Mouse (Mus musculus) mesoderm, embryonic 11.5 days (tissue): ENCODE measurements around the gene Mvb12b.

Experiments used
- DNase-seq: peaks from one replicate; pipeline ENCODE4 v3.0.0-alpha.2; 2012; ENCODE audit warnings: low read depth, low spot score

Gene Mvb12b

DNA sequence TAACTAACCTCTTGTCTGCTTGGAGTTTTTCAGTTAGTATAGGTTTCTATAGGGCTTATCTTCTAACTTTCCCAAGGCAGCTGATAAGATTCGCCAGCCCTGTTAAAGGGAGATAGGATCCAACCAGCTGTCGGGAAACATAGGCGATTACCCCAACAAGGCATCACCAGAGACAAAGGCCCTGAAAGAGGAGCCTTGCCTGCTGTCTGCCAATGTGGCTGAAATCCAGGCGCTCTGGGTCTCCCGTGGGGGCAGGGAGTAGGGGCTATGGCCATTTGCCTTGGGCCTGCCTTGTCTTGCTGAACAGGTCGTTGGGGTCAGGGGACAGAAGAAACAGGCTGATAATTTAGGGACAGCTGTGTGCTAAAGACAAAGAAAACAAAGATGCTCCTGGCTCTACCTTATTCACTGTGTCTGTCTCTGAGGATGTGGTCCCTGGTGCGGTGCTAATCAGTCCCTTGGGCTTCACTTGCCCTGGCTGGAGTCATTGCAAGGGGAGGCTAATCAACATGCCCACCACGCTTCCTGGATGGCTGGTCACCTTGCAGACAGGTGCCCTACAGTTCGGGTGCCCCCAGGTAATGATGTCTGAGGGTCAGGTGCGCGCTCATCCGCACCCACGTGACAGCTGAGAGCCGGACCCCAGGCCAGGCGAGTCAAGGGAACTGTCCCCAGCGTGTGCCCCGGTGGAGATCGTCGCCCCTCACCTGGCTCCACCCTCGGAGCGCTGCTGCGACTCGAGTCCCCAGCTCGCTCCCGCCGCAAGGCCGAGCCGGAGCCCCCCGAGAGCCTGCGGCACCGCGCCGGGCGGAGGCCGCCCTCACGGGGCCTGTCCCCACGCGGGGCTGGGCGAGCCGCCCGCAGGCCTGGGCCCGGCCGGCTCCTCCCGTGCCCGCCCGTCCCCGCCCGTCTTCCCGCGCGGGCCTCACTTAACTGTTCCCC, 1.1 kb downstream of the Mvb12b start:
- no peak for DNase-seq

- DNase-seq, result no peak
Observed at GRCm38 (mm10) chr2:33885264-33885651, 2.5 kb downstream of the Mvb12b start.

- DNase-seq, result no peak
Observed at GRCm38 (mm10) chr2:33884623-33885263, 3.0 kb downstream of the Mvb12b start.

- no peak for DNase-seq
Observed at GRCm38 (mm10) chr2:33879223-33879622, 8.5 kb downstream of the Mvb12b start.

DNA sequence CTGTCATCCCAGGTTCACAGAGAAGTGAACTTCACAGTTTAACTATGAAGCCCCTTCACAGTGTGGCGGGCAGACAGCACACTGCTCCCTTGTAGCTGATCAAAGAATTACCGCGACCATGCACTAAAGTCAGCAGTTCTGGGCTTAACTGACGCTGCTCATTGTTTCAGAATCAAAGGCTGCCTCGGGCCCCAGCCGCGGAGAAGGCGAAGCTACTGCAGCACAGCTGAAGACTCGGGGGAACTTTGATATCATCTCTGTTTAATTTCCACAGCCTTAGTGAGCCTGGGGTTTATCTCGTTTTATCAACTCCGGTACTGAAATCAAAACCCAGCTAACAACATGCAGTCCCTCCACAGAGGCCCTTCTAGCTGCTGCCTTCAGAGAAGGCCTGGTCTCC, 9.3 kb downstream of the Mvb12b start:
- no peak for DNase-seq

- no peak for DNase-seq
Observed at GRCm38 (mm10) chr2:33877663-33878360, 9.9 kb downstream of the Mvb12b start.

DNA sequence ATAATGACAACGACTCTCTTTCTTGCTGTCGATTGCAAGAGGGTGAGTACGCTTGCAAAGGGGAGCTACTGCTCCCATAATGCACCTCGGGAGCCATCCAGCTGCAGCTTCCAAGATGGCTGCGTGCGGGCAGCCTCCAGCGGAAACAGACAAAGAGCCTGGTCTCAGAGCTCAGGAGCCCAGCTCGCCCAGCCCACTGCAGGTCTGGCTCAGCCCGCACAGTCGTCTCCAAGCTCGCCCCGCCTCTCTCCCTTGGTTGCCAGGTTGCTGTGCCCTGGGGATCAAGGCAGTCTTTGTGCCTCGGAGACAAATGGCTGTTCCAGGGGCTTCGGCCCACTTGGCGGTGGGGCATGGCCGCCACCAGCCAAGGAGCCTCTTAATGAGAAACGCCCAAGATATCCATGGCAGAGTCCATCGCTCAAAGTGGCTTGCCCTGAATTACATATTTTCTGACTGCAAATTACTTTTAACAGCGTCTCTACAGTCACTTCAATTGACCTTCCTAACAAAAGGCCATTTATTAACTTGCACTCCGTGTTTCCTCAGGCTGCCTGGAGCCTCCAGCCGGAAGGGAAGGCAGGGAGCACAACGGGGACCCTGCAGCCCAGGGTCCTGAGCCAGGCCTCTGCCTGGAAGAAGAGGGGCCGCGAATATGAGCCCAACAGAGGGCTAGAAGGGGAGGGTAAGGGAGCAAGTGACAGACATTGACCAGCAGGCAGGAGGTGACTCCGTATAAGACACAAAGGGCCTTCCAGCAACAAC, 11.0 kb downstream of the Mvb12b start:
- DNase-seq, result peak; percentile 92

DNA sequence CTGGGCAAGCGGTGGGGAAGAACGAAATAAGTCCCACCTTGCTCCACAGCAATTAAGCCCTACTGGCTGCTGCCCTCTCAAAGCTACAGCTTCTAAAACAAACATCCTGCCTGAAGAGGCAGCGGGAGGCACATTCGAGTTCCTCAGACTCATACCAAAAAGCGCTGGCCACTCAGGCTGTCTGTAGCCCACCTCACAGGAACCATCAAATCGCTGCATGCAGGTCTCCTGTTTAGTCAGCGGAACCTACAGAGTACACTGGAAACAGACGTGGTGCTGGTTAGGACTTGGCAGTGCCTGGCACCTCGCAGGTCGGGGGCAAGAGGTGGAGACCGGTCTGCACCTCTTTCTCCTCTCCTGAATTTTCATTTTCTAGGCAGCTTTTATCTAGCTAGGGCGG, 12.2 kb downstream of the Mvb12b start:
- no peak for DNase-seq

GRCm38 (mm10) chr2:33874856-33875576, 12.7 kb downstream of the Mvb12b start:
- DNase-seq, result no peak

DNA sequence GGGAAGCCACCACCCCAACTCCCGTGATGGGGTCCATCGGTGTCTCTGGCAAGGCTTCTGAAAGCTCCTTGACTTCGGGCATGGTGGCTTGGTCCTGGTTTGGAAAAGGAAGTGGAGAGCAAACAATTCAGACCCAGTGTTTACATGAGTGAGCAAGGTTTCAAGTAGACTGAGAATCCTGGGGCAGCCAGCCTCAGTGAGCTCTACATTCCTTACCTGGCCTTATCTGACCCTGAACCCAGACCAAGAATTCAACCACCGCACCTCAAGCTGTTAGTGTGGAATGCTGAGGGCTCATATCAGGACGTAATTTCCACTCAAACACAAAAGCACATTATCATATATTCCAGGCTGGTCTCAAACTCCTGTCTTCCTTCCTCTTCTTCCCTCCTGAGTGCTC, 13.4 kb downstream of the Mvb12b start:
- no peak for DNase-seq

- DNase-seq, result no peak
Observed at GRCm38 (mm10) chr2:33873501-33873900, 14.2 kb downstream of the Mvb12b start.

DNA sequence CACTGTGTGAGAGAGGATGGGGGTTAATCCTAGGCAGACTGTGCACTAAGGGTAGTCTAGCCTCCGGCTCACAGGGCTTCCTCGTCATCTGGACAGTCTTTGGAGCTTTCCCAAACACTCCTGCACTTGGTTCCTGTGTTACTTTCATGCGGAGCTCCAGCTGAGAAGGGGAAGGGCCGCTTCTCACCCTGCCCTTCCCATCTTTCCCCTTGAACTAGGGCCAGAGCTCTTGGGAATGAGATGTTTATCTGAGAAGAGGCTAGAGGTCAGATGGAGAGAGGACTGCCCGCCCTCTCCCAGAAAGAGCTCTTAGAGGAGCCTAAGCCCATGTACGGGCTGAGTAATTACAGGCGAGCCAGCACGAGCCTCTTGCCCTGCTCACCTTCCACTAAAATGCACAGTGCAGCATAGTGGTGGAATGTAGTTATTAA, 14.9 kb downstream of the Mvb12b start:
- no peak for DNase-seq

DNA sequence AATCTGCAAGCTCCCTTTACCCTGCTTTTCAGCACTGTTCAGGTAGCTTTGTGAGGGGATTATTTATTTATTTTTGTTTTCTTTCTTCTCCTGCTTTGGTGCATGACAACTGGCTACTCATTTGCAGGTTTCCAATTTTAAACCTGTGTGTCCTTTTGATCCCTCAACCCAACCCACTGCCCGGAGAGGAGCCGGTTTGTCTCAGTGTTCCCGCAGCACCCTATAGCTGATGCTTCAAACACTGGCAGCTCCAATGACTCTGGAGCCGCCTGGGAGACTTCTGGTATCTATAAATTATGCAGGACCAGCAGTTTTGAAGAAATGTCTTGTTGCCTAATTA, 16.6 kb downstream of the Mvb12b start:
- DNase-seq, result no peak

DNA sequence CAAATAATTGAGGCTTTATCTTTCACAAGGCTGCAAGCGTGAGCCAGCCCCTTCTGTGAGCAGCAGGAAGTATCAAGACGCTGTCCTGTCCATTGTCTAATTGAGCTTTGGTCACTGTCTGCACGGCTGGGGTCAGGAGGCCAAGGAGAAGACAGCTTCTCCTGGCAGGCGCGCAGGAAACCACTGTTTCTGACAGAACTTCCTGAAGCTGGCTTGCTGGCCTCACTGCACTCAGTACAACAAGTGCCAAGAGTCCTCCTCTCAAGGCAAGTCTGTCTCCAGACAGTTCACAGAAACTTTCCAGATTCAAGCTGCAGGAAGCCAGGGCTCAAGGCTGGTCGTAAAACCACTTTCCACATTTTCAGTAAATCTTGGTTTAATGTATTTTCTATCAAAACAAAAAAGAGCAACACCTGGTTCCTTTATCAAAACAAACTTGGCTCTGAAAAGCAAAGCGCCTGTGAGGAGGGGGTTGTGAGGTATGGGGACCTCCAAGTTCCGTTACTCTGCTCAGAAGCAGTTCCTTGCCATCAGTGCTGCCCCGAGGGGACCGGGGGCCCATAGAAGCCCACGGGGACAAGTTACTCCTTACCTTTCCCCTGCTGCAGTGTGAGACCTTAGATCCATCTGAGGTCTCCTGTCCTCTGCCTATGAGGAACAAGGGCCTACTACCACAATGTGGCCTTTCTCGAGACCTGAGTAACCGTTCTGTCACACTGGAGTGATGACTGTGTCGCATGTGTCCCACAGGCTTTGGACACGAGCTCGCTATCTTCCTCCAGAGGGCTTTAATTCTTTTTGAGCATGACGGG, 17.2 kb downstream of the Mvb12b start:
- no peak for DNase-seq

GRCm38 (mm10) chr2:33869689-33870343, 17.9 kb downstream of the Mvb12b start:
- no peak for DNase-seq

- no peak for DNase-seq
Observed at GRCm38 (mm10) chr2:33868996-33869688, 18.6 kb downstream of the Mvb12b start.

DNA sequence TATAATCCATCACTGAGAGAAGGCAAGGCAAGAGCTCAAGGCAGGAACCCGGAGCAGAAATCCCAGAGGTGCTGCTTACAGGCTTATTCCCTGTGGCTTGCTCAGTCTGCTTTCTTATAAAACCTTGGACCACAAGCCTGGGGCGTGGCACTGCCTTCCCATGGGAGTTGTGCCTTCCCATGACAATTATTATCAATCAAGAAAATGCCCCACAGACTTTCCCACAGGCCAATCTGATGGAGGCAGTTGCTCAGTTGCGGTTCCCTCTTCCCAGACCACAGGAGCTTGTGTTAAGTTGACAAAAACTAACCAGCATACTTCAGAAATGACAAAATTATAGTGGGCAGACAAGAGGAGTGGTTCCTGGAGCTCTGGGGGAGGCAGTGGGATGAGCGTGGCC, 19.4 kb downstream of the Mvb12b start:
- no peak for DNase-seq

DNA sequence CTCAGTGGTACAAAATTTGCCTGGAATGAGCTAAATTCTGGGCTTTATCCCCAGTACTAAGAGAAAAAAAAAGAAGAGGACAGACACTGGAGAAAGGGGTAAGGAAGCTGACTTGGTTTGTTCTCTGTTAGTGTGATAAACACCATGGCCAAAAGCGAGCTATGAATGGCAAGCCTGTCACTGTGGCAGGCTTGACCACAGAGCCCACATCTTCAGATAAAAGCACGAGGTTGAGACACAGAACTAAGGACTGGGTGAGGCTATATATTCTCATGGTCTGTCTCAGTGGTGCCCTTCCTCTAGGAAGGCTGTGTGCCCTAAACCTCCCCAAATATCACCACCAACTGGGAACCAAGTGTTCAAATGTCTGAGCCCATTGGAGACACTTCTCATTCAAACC, 31.0 kb downstream of the Mvb12b start:
- no peak for DNase-seq
